Mouse (Mus musculus) urinary bladder, adult 2 months (tissue): ENCODE data around the gene Cdc27. TPM values are rescaled to one million over a fixed set of nuclear protein-coding genes. Genes with fewer than 3 reads are reported as not detected.

Experiments
- DNase-seq: peaks from one replicate; pipeline ENCODE4 v3.0.0; 2022; ENCODE audit warnings: low spot score
- polyA plus RNA-seq: library from polyadenylated mRNA; depleted of rRNA; stranded (reverse); fragments of >200 nt; gene quantifications from 2 replicates; pipeline ENCODE4 v1.2.3, GENCODE M21; 2012; rRNA removed

Gene Cdc27
- polyA plus RNA-seq, 1 experiment = 16.6 TPM

DNA sequence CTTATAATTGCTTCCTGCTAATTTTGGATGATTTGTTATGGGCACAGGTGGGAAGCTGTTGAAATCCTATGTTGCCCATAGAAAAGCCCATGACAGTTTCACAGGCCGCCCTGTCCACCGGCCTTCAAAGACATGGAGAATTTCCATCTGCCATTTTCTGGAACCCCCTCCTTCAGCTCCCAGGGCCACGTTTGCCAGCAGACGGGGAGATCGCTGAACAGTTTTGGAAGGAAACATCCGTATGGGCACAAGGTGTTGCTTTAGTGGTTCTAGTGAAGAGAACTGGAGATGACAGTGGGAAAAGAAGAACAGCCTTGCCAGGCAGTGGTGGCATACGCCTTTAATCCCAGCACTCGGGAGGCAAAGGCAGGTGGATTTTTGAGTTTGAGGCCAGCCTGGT is 68.4 kb downstream of the Cdc27 start:
- no peak for DNase-seq

DNA sequence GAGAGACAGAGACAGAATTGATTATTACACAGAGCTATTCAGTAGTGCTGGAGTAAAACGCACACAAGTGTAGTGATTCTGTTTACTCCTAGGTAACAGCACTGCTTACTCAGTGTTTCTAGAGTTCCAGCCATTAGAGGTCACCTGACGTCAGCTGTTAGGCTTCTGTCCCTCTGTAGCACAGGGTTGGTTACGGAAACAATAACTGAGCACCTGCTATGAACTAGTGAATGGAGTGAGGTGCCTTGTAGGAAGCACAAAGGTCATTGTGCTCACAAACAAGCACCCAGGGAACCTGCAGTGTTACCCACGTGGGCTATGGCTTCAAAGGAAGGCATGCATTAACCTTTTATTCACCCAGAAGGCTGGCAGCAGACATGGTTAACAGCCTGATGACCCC is 70.9 kb downstream of the Cdc27 start:
- no peak for DNase-seq

DNA sequence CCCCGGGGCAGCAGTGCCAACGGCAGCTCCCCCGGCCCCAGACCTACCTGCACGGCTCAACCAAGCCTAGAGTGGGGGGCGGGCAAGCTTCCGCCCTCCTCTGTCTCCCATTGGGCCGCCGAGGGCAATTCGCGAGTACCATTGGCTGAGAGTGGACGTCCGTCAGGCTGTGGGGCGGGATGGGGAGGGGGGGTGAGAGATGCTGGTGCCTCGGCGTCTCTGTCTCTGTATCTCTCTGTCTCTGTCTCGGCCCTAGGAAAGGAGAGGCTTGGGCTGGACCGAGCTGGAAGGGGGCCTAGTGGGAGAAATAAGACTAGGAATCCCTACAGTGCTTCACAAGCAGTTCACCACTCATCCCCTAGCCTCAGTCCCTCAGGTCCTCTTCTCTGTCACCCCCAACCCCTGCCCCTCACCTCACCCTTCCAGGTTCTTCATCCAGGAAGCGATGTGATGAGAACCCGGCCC is 81.0 kb downstream of the Cdc27 start:
- peak; percentile 85 for DNase-seq

DNA sequence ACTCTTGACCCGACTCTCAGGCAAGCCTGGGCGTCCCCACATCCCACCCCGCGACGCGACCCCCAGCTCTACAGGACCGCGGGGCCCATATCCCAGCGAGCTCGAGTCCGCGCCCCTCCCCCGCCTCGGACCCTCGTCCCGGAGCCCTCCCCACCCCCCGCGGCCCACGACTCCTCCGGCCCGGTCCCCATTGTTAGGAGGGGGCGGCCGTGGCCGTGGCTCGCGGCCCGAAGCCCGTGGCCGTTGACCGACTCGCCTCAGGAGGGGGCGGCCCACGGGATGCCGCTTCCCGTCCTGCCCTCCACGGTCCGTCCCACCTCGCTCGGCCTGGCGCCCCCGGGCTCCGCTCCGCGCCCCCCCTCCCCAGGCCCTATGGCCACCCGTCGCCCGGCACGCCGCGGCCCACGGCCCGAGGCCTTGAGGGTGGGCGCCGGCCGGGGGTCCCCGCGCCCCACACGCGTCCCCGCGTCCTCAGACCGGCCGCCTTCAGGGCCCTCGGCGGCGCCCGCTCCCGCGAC is 81.6 kb downstream of the Cdc27 start, which contains the start of gene Kansl1:
Gene Kansl1 (minus strand): TSS at position 111 of the 518 bp plus-strand sequence.
- DNase-seq = peak; percentile 21

DNA sequence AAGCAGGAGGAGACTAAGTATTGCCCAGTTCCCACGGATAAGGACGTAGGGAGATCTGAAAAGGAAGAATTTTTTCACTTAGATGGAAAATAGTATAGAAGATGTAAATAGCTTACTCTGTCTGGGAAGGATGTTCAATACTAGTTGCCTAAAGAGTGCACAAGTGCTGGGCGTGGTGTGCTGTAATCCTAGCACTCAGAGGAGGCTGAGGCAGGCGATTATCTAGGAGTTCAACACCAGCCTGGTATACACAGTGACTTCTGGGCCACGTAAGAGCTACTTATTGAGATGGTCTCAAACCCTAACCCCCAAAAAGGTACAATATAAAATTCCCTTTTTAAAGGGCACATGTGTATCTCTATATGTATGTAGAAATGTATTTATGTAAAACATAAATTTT is 82.7 kb downstream of the Cdc27 start:
- DNase-seq = no peak

DNA sequence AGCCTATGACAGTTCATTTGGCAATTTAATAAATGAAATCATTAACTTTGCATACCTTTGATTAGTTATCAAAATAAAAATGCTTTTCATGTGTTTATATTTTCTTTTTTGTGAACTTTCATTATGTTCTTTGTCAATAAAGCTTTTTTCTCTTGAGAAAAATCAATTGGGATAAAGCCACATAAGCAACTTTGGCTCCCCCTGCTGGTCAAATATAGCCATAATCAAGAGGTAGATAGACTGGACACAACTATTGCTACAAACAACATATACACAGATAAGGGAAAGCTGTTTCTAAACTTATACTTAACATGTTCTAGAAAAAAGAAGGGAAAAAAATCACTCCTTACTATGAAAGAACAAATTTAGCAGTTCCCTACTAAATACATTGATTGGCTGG is 88.9 kb downstream of the Cdc27 start:
- DNase-seq = no peak

DNA sequence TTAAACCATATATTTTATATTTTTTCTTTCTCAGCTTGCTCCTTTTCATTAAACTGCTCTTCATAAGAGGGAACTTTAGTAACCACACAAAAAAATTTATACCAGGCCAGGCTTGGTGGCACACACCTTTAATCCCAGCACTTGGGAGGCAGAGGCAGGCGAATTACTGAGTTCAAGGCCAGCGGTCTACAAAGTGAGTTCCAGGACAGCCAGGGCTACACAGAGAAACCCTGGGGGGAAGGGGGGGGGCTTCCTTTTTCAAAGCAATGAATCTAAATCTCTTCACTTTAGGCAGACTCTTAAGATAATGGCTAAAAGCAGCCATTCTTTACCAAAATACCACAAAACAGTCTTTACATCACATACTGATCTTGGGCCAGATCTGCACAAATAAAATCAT is 90.7 kb downstream of the Cdc27 start:
- DNase-seq = no peak

DNA sequence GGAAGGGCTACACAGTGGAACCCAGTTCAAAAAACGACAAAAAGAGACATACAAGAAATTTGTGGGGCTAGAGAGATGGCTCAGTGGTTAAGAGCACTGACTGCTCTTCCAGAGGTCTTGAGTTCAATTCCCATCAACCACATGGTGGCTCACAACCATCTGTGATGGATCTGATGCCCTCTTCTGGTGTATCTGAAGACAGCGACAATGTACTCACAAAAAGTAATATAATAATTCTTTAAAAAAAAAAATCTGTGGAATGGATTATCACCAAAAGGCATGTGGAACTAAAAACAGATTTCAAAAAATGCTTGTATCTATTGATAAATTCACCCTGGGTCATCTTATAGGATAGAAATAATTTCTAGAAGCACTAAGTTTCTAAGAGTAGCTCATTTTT is 91.9 kb downstream of the Cdc27 start:
- DNase-seq = no peak

Other genes with a start within 250 kb of the Cdc27 start
- 44.5 and 47.8 TPM in 2 replicates for gene Kansl1, start 81.8 kb downstream of the Cdc27 start, polyA plus RNA-seq
- gene Myl4, start within 50 bp of the Cdc27 start, polyA plus RNA-seq = 78.5 and 80.4 TPM in 2 replicates
- gene Itgb3, start 57.4 kb upstream of the Cdc27 start, polyA plus RNA-seq = 48.6 and 62.7 TPM in 2 replicates
- gene Gm11639, start 135.1 kb upstream of the Cdc27 start, polyA plus RNA-seq = not detected in 2 replicates